Mouse (Mus musculus): ENCODE results near the gene Agpat2. TPM values are rescaled to one million over a fixed set of nuclear protein-coding genes. Genes with fewer than 3 reads are reported as not detected.

Agpat2 gene
- polyA plus RNA-seq, 1 experiment from 2014 or later: 24.6 TPM

- Histone ChIP-seq H3K4me1 (0 out of 2 replicates have a peak, but pooled peaks cover 2% of the 10 kb centered on the region), H3K9ac (no peak overlapping the region), H3K27me3 (no peaks in the 10 kb centered on the region), H3K4me2 (replicated peaks) (no peak overlapping the region), H3K27ac (no peak overlapping the region), H3K36me3 (no peaks in the 10 kb centered on the region), H3K4me3 (no peak overlapping the region), H3K9me3 (no peaks in the 10 kb centered on the region)
- no peak for ATAC-seq (ENCODE audit: low FRiP score, low read depth)
- WGBS: 20% methylated on average over 4 of the region's 4 CpGs
These were observed 38.0 kb downstream of the Agpat2 start for GRCm38 (mm10) chr2:26566221-26566620.

- no peaks in the 10 kb centered on the region for H3K9me3 ChIP-seq
- WGBS: 43% methylated on average over 6 of the region's 6 CpGs
- no peak overlapping the region for H3K27ac ChIP-seq
- H3K4me2 ChIP-seq (replicated peaks): no peak overlapping the region
- H3K4me3 ChIP-seq: no peak overlapping the region
- H3K36me3 ChIP-seq: no peaks in the 10 kb centered on the region
- H3K9ac ChIP-seq: no peak overlapping the region
- peak; percentile 72 for ATAC-seq (ENCODE audit: low FRiP score, low read depth)
- H3K27me3 ChIP-seq: no peaks in the 10 kb centered on the region
- peaks cover 8% of the 10 kb centered on the region; the same call in 1 of the 2 replicates for H3K4me1 ChIP-seq
These were observed 42.7 kb downstream of the Agpat2 start for GRCm38 (mm10) chr2:26561351-26562016.

DNA sequence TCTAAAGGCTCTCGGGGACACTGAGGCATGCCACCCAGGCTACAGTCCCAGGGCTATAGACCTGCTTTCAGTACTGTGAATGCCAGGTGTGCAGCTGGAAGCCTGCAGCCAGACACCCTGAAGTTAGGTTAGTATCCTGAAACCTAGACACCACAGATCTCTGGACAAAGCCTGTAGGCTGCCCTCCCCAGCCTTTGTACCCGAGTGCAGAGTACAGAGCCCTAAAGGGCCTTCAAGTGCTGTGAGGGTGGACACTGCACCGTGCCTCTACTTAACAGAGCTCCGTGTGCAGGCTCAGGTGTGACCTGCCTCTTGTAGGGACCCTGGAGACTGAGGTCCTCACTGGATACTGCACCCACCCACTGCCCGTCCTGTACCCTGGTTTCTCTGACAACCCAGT is 43.7 kb downstream of the Agpat2 start:
- Histone ChIP-seq H3K4me1 (peaks cover 10% of the 10 kb centered on the region; the same call in 1 of the 2 replicates), H3K4me3 (no peak overlapping the region), H3K9me3 (no peaks in the 10 kb centered on the region), H3K36me3 (no peaks in the 10 kb centered on the region), H3K9ac (no peak overlapping the region), H3K27ac (no peak overlapping the region), H3K4me2 (replicated peaks) (no peak overlapping the region), H3K27me3 (no peaks in the 10 kb centered on the region)
- ATAC-seq (ENCODE audit: low FRiP score, low read depth): 0 out of 2 replicates have a peak, but pooled peaks have one; percentile 14
- 85% methylated on average over 5 of the region's 5 CpGs for WGBS

DNA sequence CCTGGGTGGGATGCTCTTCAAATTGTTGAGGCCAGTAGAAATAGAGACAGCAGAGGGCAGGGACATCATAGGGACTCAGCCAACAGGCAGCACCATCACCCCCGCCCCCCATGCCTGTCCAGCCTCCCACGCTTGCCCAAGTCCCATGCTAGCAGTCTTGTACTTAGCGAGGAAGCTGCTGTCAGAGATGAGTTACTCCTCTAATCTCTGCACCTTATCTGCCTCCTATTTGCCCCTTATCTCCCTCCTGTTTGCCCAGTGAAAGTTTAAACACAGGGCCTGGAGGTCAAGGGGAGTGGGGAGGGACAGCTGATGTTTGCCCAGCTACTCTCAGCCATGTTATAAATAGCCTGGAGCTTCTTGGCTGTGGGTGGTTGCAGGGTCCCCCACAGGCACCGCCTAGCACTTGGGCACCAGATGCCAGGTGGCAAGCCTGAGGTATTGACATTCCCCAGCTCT is 47.7 kb downstream of the Agpat2 start:
- Histone ChIP-seq H3K4me2 (replicated peaks) (no peak overlapping the region), H3K27ac (no peak overlapping the region), H3K9me3 (no peaks in the 10 kb centered on the region), H3K36me3 (no peaks in the 10 kb centered on the region), H3K27me3 (no peaks in the 10 kb centered on the region), H3K4me1 (peaks cover 10% of the 10 kb centered on the region; the same call in 1 of the 2 replicates), H3K9ac (no peak overlapping the region), H3K4me3 (no peak overlapping the region)
- ATAC-seq (ENCODE audit: low FRiP score, low read depth): no peak
- WGBS: 55% methylated on average over 4 of the region's 4 CpGs

DNA sequence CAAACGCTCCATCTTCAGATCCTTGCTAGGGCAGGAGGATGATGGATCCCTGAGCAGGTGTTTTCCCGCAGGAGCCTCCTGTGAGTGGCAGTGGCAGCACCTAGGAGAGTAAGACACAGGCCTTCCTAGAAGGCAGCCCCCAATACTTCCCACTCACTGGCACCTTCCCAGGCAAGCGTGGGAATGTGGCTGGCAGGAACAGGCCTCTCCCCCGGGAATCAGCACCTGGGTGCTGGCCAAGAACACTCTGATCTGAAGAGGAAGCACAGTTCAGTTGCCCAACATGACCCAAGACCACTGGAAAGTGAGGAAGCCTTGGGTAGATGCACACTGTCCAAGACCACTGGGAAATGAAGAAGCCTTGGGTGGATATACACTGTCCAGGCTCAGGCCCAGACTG is 49.1 kb downstream of the Agpat2 start:
- no peak for ATAC-seq (ENCODE audit: low FRiP score, low read depth)

GRCm38 (mm10) chr2:26553904-26554303 is 50.3 kb downstream of the Agpat2 start:
- Histone ChIP-seq H3K4me1 (peaks cover 12% of the 10 kb centered on the region; the same call in 1 of the 2 replicates), H3K4me3 (no peak overlapping the region), H3K9ac (no peak overlapping the region), H3K27ac (no peak overlapping the region), H3K27me3 (no peaks in the 10 kb centered on the region), H3K36me3 (no peaks in the 10 kb centered on the region), H3K9me3 (no peaks in the 10 kb centered on the region), H3K4me2 (replicated peaks) (no peak overlapping the region)
- ATAC-seq (ENCODE audit: low FRiP score, low read depth): no peak
- 71% methylated on average over 9 of the region's 9 CpGs for WGBS

More for the DNA sequence above, 49.1 kb downstream of the Agpat2 start:
- Histone ChIP-seq H3K9me3 (no peaks in the 10 kb centered on the region), H3K4me3 (no peak overlapping the region), H3K4me2 (replicated peaks) (no peak overlapping the region), H3K9ac (no peak overlapping the region), H3K4me1 (peaks cover 12% of the 10 kb centered on the region; the same call in 1 of the 2 replicates), H3K27ac (no peak overlapping the region), H3K27me3 (no peaks in the 10 kb centered on the region), H3K36me3 (no peaks in the 10 kb centered on the region)
- WGBS: 82% methylated on average over 4 of the region's 4 CpGs

- 81% methylated on average over 2 of the region's 2 CpGs for WGBS
- H3K4me2 ChIP-seq (replicated peaks): no peak overlapping the region
- no peaks in the 10 kb centered on the region for H3K9me3 ChIP-seq
- H3K9ac ChIP-seq: no peak overlapping the region
- no peak for ATAC-seq (ENCODE audit: low FRiP score, low read depth)
- H3K4me1 ChIP-seq: peaks cover 20% of the 10 kb centered on the region
- peak overlapping the region; percentile 12; the same call in 1 of the 2 replicates for H3K27ac ChIP-seq
- H3K4me3 ChIP-seq: no peak overlapping the region
- H3K27me3 ChIP-seq: no peaks in the 10 kb centered on the region
- no peaks in the 10 kb centered on the region for H3K36me3 ChIP-seq
These were observed 52.2 kb downstream of the Agpat2 start for GRCm38 (mm10) chr2:26552066-26552465.

GRCm38 (mm10) chr2:26551446-26551845 is 52.8 kb downstream of the Agpat2 start:
- H3K27ac ChIP-seq: no peak overlapping the region

GRCm38 (mm10) chr2:26550777-26551176 is 53.4 kb downstream of the Agpat2 start:
- peak overlapping the region; percentile 44; the same call in 1 of the 2 replicates for H3K27ac ChIP-seq
- no peak for ATAC-seq (ENCODE audit: low FRiP score, low read depth)
- H3K27me3 ChIP-seq: no peaks in the 10 kb centered on the region
- H3K4me3 ChIP-seq: no peak overlapping the region
- H3K9me3 ChIP-seq: no peaks in the 10 kb centered on the region
- 81% methylated on average over 3 of the region's 3 CpGs for WGBS
- H3K9ac ChIP-seq: no peak overlapping the region
- H3K4me2 ChIP-seq (replicated peaks): no peak overlapping the region
- H3K4me1 ChIP-seq: peaks cover 22% of the 10 kb centered on the region
- H3K36me3 ChIP-seq: no peaks in the 10 kb centered on the region

More at GRCm38 (mm10) chr2:26551446-26551845, 52.8 kb downstream of the Agpat2 start:
- Histone ChIP-seq H3K36me3 (no peaks in the 10 kb centered on the region), H3K4me1 (peaks cover 20% of the 10 kb centered on the region), H3K4me2 (replicated peaks) (no peak overlapping the region), H3K9me3 (no peaks in the 10 kb centered on the region), H3K4me3 (no peak overlapping the region), H3K9ac (no peak overlapping the region), H3K27me3 (no peaks in the 10 kb centered on the region)
- ATAC-seq (ENCODE audit: low FRiP score, low read depth): no peak
- 70% methylated on average over 8 of the region's 8 CpGs for WGBS

GRCm38 (mm10) chr2:26550205-26550604 is 54.0 kb downstream of the Agpat2 start:
- no peaks in the 10 kb centered on the region for H3K36me3 ChIP-seq
- no peak overlapping the region; the same call in 1 of the 2 replicates for H3K27ac ChIP-seq
- H3K4me2 ChIP-seq (replicated peaks): no peak overlapping the region
- H3K4me1 ChIP-seq: peaks cover 22% of the 10 kb centered on the region
- no peaks in the 10 kb centered on the region for H3K27me3 ChIP-seq
- H3K4me3 ChIP-seq: no peak overlapping the region
- ATAC-seq (ENCODE audit: low FRiP score, low read depth): no peak
- no peak overlapping the region for H3K9ac ChIP-seq
- no peaks in the 10 kb centered on the region for H3K9me3 ChIP-seq
- 72% methylated on average over 3 of the region's 3 CpGs for WGBS

DNA sequence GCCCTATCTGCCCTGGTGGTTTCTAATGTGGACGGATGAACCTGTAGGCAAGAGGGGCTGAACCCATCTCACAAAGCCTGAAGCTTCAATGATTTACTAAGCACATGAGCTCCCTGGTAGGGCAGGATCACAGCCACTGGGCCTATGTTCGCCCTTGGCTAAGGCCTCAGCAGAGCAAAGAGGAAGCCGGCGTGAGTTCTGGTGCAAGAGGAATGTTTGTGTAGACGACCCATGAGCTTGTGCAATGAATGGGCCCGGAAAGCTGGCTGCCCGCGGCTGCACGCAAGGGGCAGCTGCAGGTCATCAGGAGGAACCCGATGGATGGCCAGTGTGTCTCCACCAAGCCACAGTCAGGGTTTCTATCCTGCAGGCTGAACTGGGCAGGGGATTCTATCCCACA is 54.4 kb downstream of the Agpat2 start:
- 80% methylated on average over 10 of the region's 10 CpGs for WGBS
- peaks cover 22% of the 10 kb centered on the region for H3K4me1 ChIP-seq
- no peaks in the 10 kb centered on the region for H3K27me3 ChIP-seq
- no peak overlapping the region for H3K9ac ChIP-seq
- no peak overlapping the region for H3K4me2 ChIP-seq (replicated peaks)
- H3K4me3 ChIP-seq: no peak overlapping the region
- H3K27ac ChIP-seq: no peak overlapping the region
- H3K36me3 ChIP-seq: no peaks in the 10 kb centered on the region
- ATAC-seq (ENCODE audit: low FRiP score, low read depth): no peak
- no peaks in the 10 kb centered on the region for H3K9me3 ChIP-seq

- Histone ChIP-seq H3K27me3 (no peaks in the 10 kb centered on the region), H3K4me1 (peaks cover 22% of the 10 kb centered on the region), H3K4me2 (replicated peaks) (no peak overlapping the region), H3K9ac (no peak overlapping the region), H3K36me3 (no peaks in the 10 kb centered on the region), H3K27ac (no peak overlapping the region; the same call in 1 of the 2 replicates), H3K4me3 (no peak overlapping the region), H3K9me3 (no peaks in the 10 kb centered on the region)
- ATAC-seq (ENCODE audit: low FRiP score, low read depth): peak; percentile 69; the same call in 1 of the 2 replicates
- WGBS: 20% methylated on average over 2 of the region's 2 CpGs
These were observed 56.7 kb downstream of the Agpat2 start for GRCm38 (mm10) chr2:26547481-26547880.
